ENCODE assay signal across 16 mouse cellular contexts in genomic region chr7:133054486-133054885, GRCm38 (mm10).
DNase-seq lines count a peak whose midpoint lies in the region; ATAC-seq and TF ChIP-seq lines count a peak whose summit lies in the region.
"Had no signal": no experiment of that assay in that cellular context is flagged by ENCODE, and none has a peak within 500 bp of the region (broad histone marks: within the 10 kb centered on the region; RNA-seq: fewer than 3 reads in every experiment).

No protein-coding gene starts in this region.

- H3K4me3 ChIP-seq in hindbrain, postnatal 0 days (ENCODE audit: low read length) = no peak overlapping the region
- H3K4me3 ChIP-seq in hindbrain, embryonic 14.5 days (replicated peaks; ENCODE audit: low read length) = no peak overlapping the region
- H3K4me3 ChIP-seq in left cerebral cortex, adult 2 months = no peak overlapping the region
- H3K4me3 ChIP-seq in midbrain, postnatal 0 days (ENCODE audit: low read depth, low read length) = no peak overlapping the region
- no peak overlapping the region for H3K4me3 ChIP-seq in midbrain, embryonic 16.5 days (ENCODE audit: low read depth, low read length)
- H3K4me3 ChIP-seq: forebrain, embryonic 15.5 days; hindbrain, embryonic 15.5 days; lung, embryonic 15.5 days; midbrain, embryonic 12.5 days; stomach, embryonic 15.5 days had no signal

- H3K27ac ChIP-seq in hindbrain, postnatal 0 days = no peak overlapping the region
- no peak overlapping the region for H3K27ac ChIP-seq in hindbrain, embryonic 14.5 days
- H3K27ac ChIP-seq in left cerebral cortex, adult 2 months = no peak overlapping the region
- H3K27ac ChIP-seq in midbrain, postnatal 0 days (ENCODE audit: low read depth, low read length) = no peak overlapping the region
- H3K27ac ChIP-seq in midbrain, embryonic 16.5 days (ENCODE audit: low read length) = no peak overlapping the region
- H3K27ac ChIP-seq: forebrain, embryonic 15.5 days; hindbrain, embryonic 15.5 days; midbrain, embryonic 12.5 days; stomach, embryonic 15.5 days had no signal

- intact Hi-C loops in left cerebral cortex, adult 2 months (cut with DNase I) = no loop called here

- H3K4me2 ChIP-seq in hindbrain, postnatal 0 days (ENCODE audit: low read depth, low read length) = no peak overlapping the region
- no peak overlapping the region for H3K4me2 ChIP-seq in hindbrain, embryonic 14.5 days (replicated peaks)
- H3K4me2 ChIP-seq in midbrain, postnatal 0 days (ENCODE audit: low read depth, low read length, poor library complexity, severe bottlenecking) = no peak overlapping the region
- H3K4me2 ChIP-seq in midbrain, embryonic 16.5 days (ENCODE audit: low read length) = no peak overlapping the region
- H3K4me2 ChIP-seq: forebrain, embryonic 15.5 days; hindbrain, embryonic 15.5 days; lung, embryonic 15.5 days; midbrain, embryonic 12.5 days; stomach, embryonic 15.5 days had no signal

- ATAC-seq in hindbrain, postnatal 0 days = no peak
- ATAC-seq in hindbrain, embryonic 14.5 days (ENCODE audit: low FRiP score) = no peak
- no peak for ATAC-seq in midbrain, postnatal 0 days (ENCODE audit: low FRiP score)
- no peak for ATAC-seq in midbrain, embryonic 16.5 days
- ATAC-seq: forebrain, embryonic 15.5 days; Patski had no signal

- no peaks in the 10 kb centered on the region for H3K27me3 ChIP-seq in hindbrain, postnatal 0 days (ENCODE audit: insufficient read depth, low read length)
- no peaks in the 10 kb centered on the region for H3K27me3 ChIP-seq in hindbrain, embryonic 14.5 days (ENCODE audit: control insufficient read depth, insufficient read depth, low read length)
- no peaks in the 10 kb centered on the region for H3K27me3 ChIP-seq in midbrain, postnatal 0 days (ENCODE audit: insufficient read depth, low read length)
- H3K27me3 ChIP-seq in midbrain, embryonic 16.5 days (ENCODE audit: control insufficient read depth, insufficient read depth, low read depth, low read length) = no peaks in the 10 kb centered on the region
- H3K27me3 ChIP-seq: forebrain, embryonic 15.5 days; hindbrain, embryonic 15.5 days; lung, embryonic 15.5 days; midbrain, embryonic 12.5 days; Patski; stomach, embryonic 15.5 days had no signal

- no peak for TF ChIP-seq POLR2A in brain, embryonic 14.5 days (IDR thresholded peaks at IDR 0.05; ENCODE audit: borderline replicate concordance, extremely low read depth, insufficient read depth, insufficient read length, poor library complexity, severe bottlenecking)

- H3K36me3 ChIP-seq in hindbrain, postnatal 0 days (ENCODE audit: insufficient read depth, low read length) = no peaks in the 10 kb centered on the region
- H3K36me3 ChIP-seq in hindbrain, embryonic 14.5 days (replicated peaks; ENCODE audit: control insufficient read depth, insufficient read depth) = peaks cover 12% of the 10 kb centered on the region
- H3K36me3 ChIP-seq in midbrain, postnatal 0 days (ENCODE audit: insufficient read depth, low read length) = no peaks in the 10 kb centered on the region
- H3K36me3 ChIP-seq in midbrain, embryonic 16.5 days (ENCODE audit: control insufficient read depth, insufficient read depth, low read length) = no peaks in the 10 kb centered on the region
- H3K36me3 ChIP-seq: forebrain, embryonic 15.5 days had no signal

- 94% methylated on average over 5 of the region's 5 CpGs for WGBS in hindbrain, postnatal 0 days
- 94% methylated on average over 5 of the region's 5 CpGs for WGBS in hindbrain, embryonic 14.5 days
- 97% methylated on average over 5 of the region's 5 CpGs for WGBS in midbrain, postnatal 0 days
- 93% methylated on average over 5 of the region's 5 CpGs for WGBS in midbrain, embryonic 16.5 days

- H3K9ac ChIP-seq in hindbrain, postnatal 0 days (replicated peaks; ENCODE audit: low read length) = no peak overlapping the region
- no peak overlapping the region for H3K9ac ChIP-seq in hindbrain, embryonic 14.5 days
- no peak overlapping the region for H3K9ac ChIP-seq in midbrain, postnatal 0 days (replicated peaks; ENCODE audit: low read length, poor library complexity, severe bottlenecking)
- H3K9ac ChIP-seq in midbrain, embryonic 16.5 days (ENCODE audit: low read depth, low read length) = no peak overlapping the region
- H3K9ac ChIP-seq: forebrain, embryonic 15.5 days; hindbrain, embryonic 15.5 days; lung, embryonic 15.5 days; midbrain, embryonic 12.5 days; stomach, embryonic 15.5 days had no signal

- no peaks in the 10 kb centered on the region for H3K9me3 ChIP-seq in hindbrain, postnatal 0 days (ENCODE audit: low read length)
- no peaks in the 10 kb centered on the region for H3K9me3 ChIP-seq in hindbrain, embryonic 14.5 days (ENCODE audit: control insufficient read depth, low read length)
- H3K9me3 ChIP-seq in midbrain, postnatal 0 days (ENCODE audit: low read length) = no peaks in the 10 kb centered on the region
- no peaks in the 10 kb centered on the region for H3K9me3 ChIP-seq in midbrain, embryonic 16.5 days (replicated peaks; ENCODE audit: control insufficient read depth, low read length, poor library complexity, severe bottlenecking)
- H3K9me3 ChIP-seq: forebrain, embryonic 15.5 days; hindbrain, embryonic 15.5 days; lung, embryonic 15.5 days; midbrain, embryonic 12.5 days; stomach, embryonic 15.5 days had no signal

- DNase-seq in hindbrain, postnatal 0 days (ENCODE audit: low spot score) = no peak
- no peak for DNase-seq in hindbrain, embryonic 14.5 days (ENCODE audit: low spot score)
- DNase-seq in left cerebral cortex, adult 2 months (ENCODE audit: extremely low spot score in 1 of 2, low spot score in 2 of 2) = no peak
- no peak for DNase-seq in left cerebral cortex, adult 18-20 months (ENCODE audit: low spot score in 2 of 2)
- no peak for DNase-seq in midbrain, postnatal 0 days (ENCODE audit: low spot score)
- DNase-seq in brain, embryonic 14.5 days (ENCODE audit: low read depth) = no peak
- DNase-seq in urinary bladder, postnatal 14 days (ENCODE audit: low spot score) = no peak
- DNase-seq: heart, adult 18-20 months; heart, postnatal 14 days had no signal

- H3K4me1 ChIP-seq in hindbrain, postnatal 0 days (ENCODE audit: insufficient read depth, low read length) = peaks cover 8% of the 10 kb centered on the region
- peaks cover 9% of the 10 kb centered on the region; the same call in 1 of the 2 replicates for H3K4me1 ChIP-seq in hindbrain, embryonic 14.5 days (replicated peaks; ENCODE audit: control insufficient read depth, insufficient read depth, low read length)
- H3K4me1 ChIP-seq in midbrain, postnatal 0 days (ENCODE audit: insufficient read depth, low read length) = peaks cover 5% of the 10 kb centered on the region; the same call in 1 of the 2 replicates
- H3K4me1 ChIP-seq in midbrain, embryonic 16.5 days (ENCODE audit: control insufficient read depth, insufficient read depth, low read length) = peaks cover 4% of the 10 kb centered on the region; the same call in 1 of the 2 replicates

- peak; percentile 32 for TF ChIP-seq CTCF in hindbrain, postnatal 0 days (IDR thresholded peaks at IDR 0.05; ENCODE audit: low read depth)
- TF ChIP-seq CTCF in left cerebral cortex, adult 2 months (IDR thresholded peaks at IDR 0.05) = peak; percentile 13
- TF ChIP-seq CTCF in midbrain, postnatal 0 days (IDR thresholded peaks at IDR 0.05) = peak; percentile 32
- TF ChIP-seq CTCF in brain, embryonic 14.5 days (IDR thresholded peaks at IDR 0.05; ENCODE audit: borderline replicate concordance, extremely low read depth, insufficient read depth, insufficient read length) = peak; percentile 35; the same call in 1 of the 2 replicates
